Mouse (Mus musculus): Measurements from ENCODE around the gene Slc6a5. TPM values are rescaled to one million over a fixed set of nuclear protein-coding genes. Genes with fewer than 3 reads are reported as not detected.

The Slc6a5 gene
- total and polyA plus RNA-seq, 3 experiments: not detected

GRCm38 (mm10) chr7:49908181-49908855 is 1.6 kb upstream of the Slc6a5 start (continued):
- TF ChIP-seq ZKSCAN1 (IDR thresholded peaks at IDR 0.05; ENCODE audit: low read depth, low read length): no peak
- no peak for TF ChIP-seq SIN3A (IDR thresholded peaks at IDR 0.05; ENCODE audit: low read length)
- TF ChIP-seq USF1 (IDR thresholded peaks at IDR 0.05; ENCODE audit: low read depth, low read length): no peak

- H3K36me3 ChIP-seq (ENCODE audit: control insufficient read depth in 1 of 2, insufficient read depth in 2 of 2, low read length in 2 of 2): no peaks in the 10 kb centered on the region
- no peaks in the 10 kb centered on the region for H3K9me3 ChIP-seq (replicated peaks; ENCODE audit: insufficient read depth, low read length)
- H3K9ac ChIP-seq (ENCODE audit: control insufficient read depth, low read depth, low read length, poor library complexity, severe bottlenecking): no peak overlapping the region
- H3K27ac ChIP-seq (ENCODE audit: control insufficient read depth, low read depth, low read length): no peak overlapping the region
- no peak for TF ChIP-seq TBP (IDR thresholded peaks at IDR 0.05; ENCODE audit: low read depth, low read length)
- no peaks in the 10 kb centered on the region for H3K27me3 ChIP-seq (ENCODE audit: control insufficient read depth in 1 of 2, insufficient read depth in 2 of 2, low read length in 2 of 2)
- no peak for DNase-seq (ENCODE audit: low read depth, low spot score)
- no peak overlapping the region for H3K4me3 ChIP-seq (ENCODE audit: control insufficient read depth in 1 of 2, insufficient read depth in 1 of 2, low read depth in 2 of 2, low read length in 2 of 2)
- H3K79me2 ChIP-seq (ENCODE audit: control insufficient read depth, insufficient read depth, low read length, poor library complexity): no peaks in the 10 kb centered on the region
- no peaks in the 10 kb centered on the region for H3K4me1 ChIP-seq (ENCODE audit: control insufficient read depth in 1 of 2, insufficient read depth in 2 of 2, low read length in 2 of 2)
Measured at GRCm38 (mm10) chr7:49908990-49909411, 945 bp upstream of the Slc6a5 start.

- H3K36me3 ChIP-seq (ENCODE audit: control insufficient read depth in 1 of 2, insufficient read depth in 2 of 2, low read length in 2 of 2): no peaks in the 10 kb centered on the region
- H3K79me2 ChIP-seq (ENCODE audit: control insufficient read depth, insufficient read depth, low read length, poor library complexity): no peaks in the 10 kb centered on the region
- no peaks in the 10 kb centered on the region for H3K9me3 ChIP-seq (replicated peaks; ENCODE audit: insufficient read depth, low read length)
- H3K27me3 ChIP-seq (ENCODE audit: control insufficient read depth in 1 of 2, insufficient read depth in 2 of 2, low read length in 2 of 2): no peaks in the 10 kb centered on the region
- H3K9ac ChIP-seq (ENCODE audit: control insufficient read depth, low read depth, low read length, poor library complexity, severe bottlenecking): no peak overlapping the region
- H3K4me1 ChIP-seq (ENCODE audit: control insufficient read depth in 1 of 2, insufficient read depth in 2 of 2, low read length in 2 of 2): no peaks in the 10 kb centered on the region
- H3K4me3 ChIP-seq (ENCODE audit: control insufficient read depth in 1 of 2, insufficient read depth in 1 of 2, low read depth in 2 of 2, low read length in 2 of 2): no peak overlapping the region
- peak; percentile 48 for DNase-seq (ENCODE audit: low read depth, low spot score)
- TF ChIP-seq TBP (IDR thresholded peaks at IDR 0.05; ENCODE audit: low read depth, low read length) (no peak), GATA1 (IDR thresholded peaks at IDR 0.05; ENCODE audit: low read depth, low read length) (no peak), POLR2AphosphoS5 (IDR thresholded peaks at IDR 0.05; ENCODE audit: borderline replicate concordance, low read depth, low read length) (no peak), TAL1 (IDR thresholded peaks at IDR 0.05; ENCODE audit: low read length) (no peak), ZMIZ1 (IDR thresholded peaks at IDR 0.05; ENCODE audit: low read depth, low read length) (no peak)
- no peak overlapping the region for H3K27ac ChIP-seq (ENCODE audit: control insufficient read depth, low read depth, low read length)
Measured at GRCm38 (mm10) chr7:49910361-49910760, 415 bp downstream of the Slc6a5 start.

- Histone ChIP-seq H3K27ac (ENCODE audit: control insufficient read depth, low read depth, low read length) (no peak overlapping the region), H3K4me3 (ENCODE audit: control insufficient read depth in 1 of 2, insufficient read depth in 1 of 2, low read depth in 2 of 2, low read length in 2 of 2) (no peak overlapping the region), H3K9ac (ENCODE audit: control insufficient read depth, low read depth, low read length, poor library complexity, severe bottlenecking) (no peak overlapping the region), H3K27me3 (ENCODE audit: control insufficient read depth in 1 of 2, insufficient read depth in 2 of 2, low read length in 2 of 2) (no peaks in the 10 kb centered on the region), H3K79me2 (ENCODE audit: control insufficient read depth, insufficient read depth, low read length, poor library complexity) (no peaks in the 10 kb centered on the region), H3K36me3 (ENCODE audit: control insufficient read depth in 1 of 2, insufficient read depth in 2 of 2, low read length in 2 of 2) (no peaks in the 10 kb centered on the region), H3K9me3 (replicated peaks; ENCODE audit: insufficient read depth, low read length) (no peaks in the 10 kb centered on the region), H3K4me1 (ENCODE audit: control insufficient read depth in 1 of 2, insufficient read depth in 2 of 2, low read length in 2 of 2) (no peaks in the 10 kb centered on the region)
- DNase-seq (ENCODE audit: low read depth, low spot score): no peak
- TF ChIP-seq E2F4 (IDR thresholded peaks at IDR 0.05; ENCODE audit: borderline replicate concordance, low read depth, low read length): no peak
- TF ChIP-seq TAL1 (IDR thresholded peaks at IDR 0.05; ENCODE audit: low read length): no peak
- no peak for TF ChIP-seq ZMIZ1 (IDR thresholded peaks at IDR 0.05; ENCODE audit: low read depth, low read length)
- no peak for TF ChIP-seq RAD21 (IDR thresholded peaks at IDR 0.05; ENCODE audit: low read depth, low read length)
- no peak for TF ChIP-seq KAT2A (conservative IDR thresholded peaks at IDR 0.05; ENCODE audit: low read depth, low read length)
- no peak for TF ChIP-seq POLR2A (IDR thresholded peaks at IDR 0.05; ENCODE audit: control insufficient read depth in 1 of 2, insufficient read depth in 1 of 2, low read depth in 1 of 2, low read length in 2 of 2, poor library complexity in 1 of 2)
- TF ChIP-seq USF1 (IDR thresholded peaks at IDR 0.05; ENCODE audit: low read depth, low read length): no peak
- TF ChIP-seq SMC3 (IDR thresholded peaks at IDR 0.05; ENCODE audit: low read depth, low read length): no peak
- TF ChIP-seq POLR2AphosphoS2 (IDR thresholded peaks at IDR 0.05; ENCODE audit: low read length): no peak
- TF ChIP-seq ELF1 (IDR thresholded peaks at IDR 0.05; ENCODE audit: low read depth, low read length): no peak
- no peak for TF ChIP-seq NELFE (IDR thresholded peaks at IDR 0.05; ENCODE audit: low read depth, low read length)
- TF ChIP-seq CHD2 (IDR thresholded peaks at IDR 0.05; ENCODE audit: low read length): no peak
- TF ChIP-seq MYB (IDR thresholded peaks at IDR 0.05; ENCODE audit: low read depth, low read length): no peak
- TF ChIP-seq ZKSCAN1 (IDR thresholded peaks at IDR 0.05; ENCODE audit: low read depth, low read length): no peak
- TF ChIP-seq UBTF (IDR thresholded peaks at IDR 0.05; ENCODE audit: borderline replicate concordance, insufficient read depth, low read depth, low read length): no peak
- TF ChIP-seq CTCF (IDR thresholded peaks at IDR 0.05 in 2 of 3, conservative IDR thresholded peaks at IDR 0.05 in 1 of 3; ENCODE audit: control insufficient read depth in 1 of 3, insufficient read depth in 1 of 3, low read depth in 2 of 3, low read length in 3 of 3, poor library complexity in 1 of 3, severe bottlenecking in 1 of 3): no peak
- TF ChIP-seq JUND (IDR thresholded peaks at IDR 0.05; ENCODE audit: low read depth, low read length): no peak
Measured at GRCm38 (mm10) chr7:49911147-49911946, 1.4 kb downstream of the Slc6a5 start.

All from MEL (cell line).